24 mouse cellular contexts compared by ENCODE assay signal in the genomic region with DNA sequence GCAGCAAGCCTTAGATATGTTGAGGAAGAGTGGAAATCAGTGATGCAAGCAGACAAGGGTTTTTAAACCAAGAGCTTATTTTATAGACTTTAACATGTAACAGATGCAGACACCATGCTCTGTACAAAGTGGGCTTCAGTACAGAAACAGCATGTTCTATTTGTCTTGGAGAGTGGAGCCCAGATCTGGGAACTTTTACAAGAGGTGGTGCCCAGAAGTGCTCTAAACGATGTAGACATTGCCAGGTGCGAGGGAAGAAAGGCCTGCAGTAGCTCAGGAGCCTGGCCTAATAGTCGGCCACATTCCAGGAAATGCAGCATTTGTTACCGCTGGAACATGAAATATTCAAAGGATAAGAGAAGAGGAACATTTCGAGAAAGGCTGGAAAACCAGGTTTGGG. TPM values are rescaled to one million over a fixed set of nuclear protein-coding genes. Genes with fewer than 3 reads are reported as not detected.
DNase-seq lines count a peak whose midpoint lies in the region; ATAC-seq lines count a peak whose summit lies in the region.
"Had no signal": no experiment of that assay in that cellular context is flagged by ENCODE, and none has a peak within 500 bp of the region (broad histone marks: within the 10 kb centered on the region; RNA-seq: fewer than 3 reads in every experiment).

No protein-coding gene starts in this region.

- no peak overlapping the region for H3K4me3 ChIP-seq in heart, embryonic 15.5 days
- no peak overlapping the region for H3K4me3 ChIP-seq in limb, embryonic 12.5 days (replicated peaks)
- H3K4me3 ChIP-seq: embryonic facial prominence, embryonic 12.5 days; erythroblast, embryonic 14.5 days; forebrain, embryonic 15.5 days; gastrocnemius, adult 2 months; heart, embryonic 10.5 days; hindbrain, embryonic 12.5 days had no signal

- intact Hi-C loops in heart, postnatal 10 days (cut with DNase I), result no loop called here

- H3K27me3 ChIP-seq in heart, embryonic 15.5 days, result no peaks in the 10 kb centered on the region
- H3K27me3 ChIP-seq in limb, embryonic 12.5 days, result no peaks in the 10 kb centered on the region
- H3K27me3 ChIP-seq: embryonic facial prominence, embryonic 12.5 days; forebrain, embryonic 15.5 days; hindbrain, embryonic 12.5 days had no signal

- H3K9ac ChIP-seq in heart, embryonic 15.5 days, result no peak overlapping the region
- H3K9ac ChIP-seq in limb, embryonic 12.5 days (replicated peaks), result no peak overlapping the region
- H3K9ac ChIP-seq: embryonic facial prominence, embryonic 12.5 days; forebrain, embryonic 15.5 days; hindbrain, embryonic 12.5 days had no signal

- H3K9me3 ChIP-seq in heart, embryonic 15.5 days (replicated peaks), result no peaks in the 10 kb centered on the region
- no peaks in the 10 kb centered on the region for H3K9me3 ChIP-seq in limb, embryonic 12.5 days
- H3K9me3 ChIP-seq: embryonic facial prominence, embryonic 12.5 days; forebrain, embryonic 15.5 days; heart, embryonic 10.5 days; hindbrain, embryonic 12.5 days had no signal

- ATAC-seq in heart, embryonic 15.5 days (replicated peaks; ENCODE audit: insufficient number of reproducible peaks, insufficient read depth, low FRiP score, low read depth), result no peak
- no peak for ATAC-seq in limb, embryonic 12.5 days (ENCODE audit: insufficient number of reproducible peaks, insufficient read depth, low FRiP score, low TSS enrichment, low read depth)
- ATAC-seq: forebrain, embryonic 15.5 days; hindbrain, embryonic 16.5 days; inflammation-experienced regulatory T-cells, adult 6 months; intestine, postnatal 0 days had no signal

- H3K36me3 ChIP-seq in heart, embryonic 15.5 days, result no peaks in the 10 kb centered on the region
- H3K36me3 ChIP-seq in limb, embryonic 12.5 days, result no peaks in the 10 kb centered on the region
- H3K36me3 ChIP-seq: embryonic facial prominence, embryonic 12.5 days; forebrain, embryonic 15.5 days; heart, embryonic 10.5 days; hindbrain, embryonic 12.5 days had no signal

- 0 out of 2 replicates have a peak overlapping the region, but pooled peaks have one; percentile 20 for H3K27ac ChIP-seq in heart, embryonic 15.5 days
- peak overlapping the region; percentile 74; the same call in 1 of the 2 replicates for H3K27ac ChIP-seq in limb, embryonic 12.5 days
- H3K27ac ChIP-seq: embryonic facial prominence, embryonic 12.5 days; forebrain, embryonic 15.5 days; gastrocnemius, adult 2 months; heart, embryonic 10.5 days; hindbrain, embryonic 12.5 days had no signal

- no peak overlapping the region for H3K4me2 ChIP-seq in heart, embryonic 15.5 days
- H3K4me2 ChIP-seq in limb, embryonic 12.5 days, result no peak overlapping the region
- H3K4me2 ChIP-seq: embryonic facial prominence, embryonic 12.5 days; forebrain, embryonic 15.5 days; hindbrain, embryonic 12.5 days had no signal

- H3K4me1 ChIP-seq in heart, embryonic 15.5 days (replicated peaks), result 0 out of 2 replicates have a peak, but pooled peaks cover 4% of the 10 kb centered on the region
- peaks cover 16% of the 10 kb centered on the region for H3K4me1 ChIP-seq in limb, embryonic 12.5 days (replicated peaks)
- H3K4me1 ChIP-seq: forebrain, embryonic 15.5 days had no signal

- WGBS in heart, embryonic 15.5 days, result 55% methylated on average over 5 of the region's 5 CpGs
- 31% methylated on average over 5 of the region's 5 CpGs for WGBS in limb, embryonic 12.5 days

- DNase-seq in heart, postnatal 10 days, result no peak
- peak; percentile 90 for DNase-seq in fat pad, adult 2 months (ENCODE audit: extremely low read depth, low read depth, low spot score)
- no peak for DNase-seq in c-Kit-positive CD71-positive TER-119-positive erythroid progenitor cells, embryonic 14.5 days (ENCODE audit: low spot score)
- DNase-seq in heart, postnatal 4 days, result no peak
- DNase-seq in ovary, postnatal 14 days (ENCODE audit: low spot score), result no peak
- DNase-seq: adrenal gland, adult 2 months; adrenal gland, postnatal 25 days; cerebellum, adult 2 months; cerebellum, postnatal 10 days; embryo, embryonic 11 days; gastrocnemius, adult 2 months; gastrocnemius, postnatal 25 days; heart, adult 18-20 months; heart, postnatal 36 days had no signal

RNA-seq across cellular contexts. Expression of gene Trmt5, which starts 40.8 kb away (rescaled TPM):
- 12.4 and 13.5 TPM in 2 replicates for polyA plus RNA-seq in heart, embryonic 15.5 days (2015; fragmentation: Nextera tagmentation; extraction: Ambion mirVana)
- total RNA-seq in heart, postnatal 10 days (2021), result 10 to 100 TPM; 43.0 to 44.7 TPM
- 21.7 and 23.7 TPM in 2 replicates for polyA plus RNA-seq in limb, embryonic 12.5 days (2016; fragmentation: Nextera tagmentation; extraction: Ambion mirVana)
- total RNA-seq in heart, postnatal 4 days (2021), result 10 to 100 TPM; 29.6 to 30.5 TPM

RNA-seq across cellular contexts. Expression of gene Slc38a6, which starts 40.9 kb away (rescaled TPM):
- 4.9 and 5.3 TPM in 2 replicates for polyA plus RNA-seq in heart, embryonic 15.5 days (2015; fragmentation: Nextera tagmentation; extraction: Ambion mirVana)
- total RNA-seq in heart, postnatal 10 days (2021), result 1 to 10 TPM; 6.0 to 6.8 TPM
- 10.1 and 15.3 TPM in 2 replicates for polyA plus RNA-seq in limb, embryonic 12.5 days (2016; fragmentation: Nextera tagmentation; extraction: Ambion mirVana)
- total RNA-seq in heart, postnatal 4 days (2021), result 1 to 10 TPM; 7.4 to 8.5 TPM
- polyA plus RNA-seq: erythroblast, embryonic 14.5 days had no signal
